Mouse (Mus musculus): ENCODE data around the gene Sdk2. TPM values are rescaled to one million over a fixed set of nuclear protein-coding genes. Genes with fewer than 3 reads are reported as not detected.

Sdk2 gene
- polyA plus RNA-seq, 1 experiment from 2014 or later = 5.0 TPM

GRCm38 (mm10) chr11:113991886-113992285 lies 75.0 kb downstream of the Sdk2 start:
- Histone ChIP-seq H3K27ac (ENCODE audit: low read depth, low read length) (no peak overlapping the region), H3K36me3 (ENCODE audit: control insufficient read depth, insufficient read depth, low read length) (no peaks in the 10 kb centered on the region), H3K4me3 (ENCODE audit: low read depth, low read length) (no peak overlapping the region), H3K4me2 (ENCODE audit: low read depth, low read length) (no peak overlapping the region), H3K4me1 (ENCODE audit: control insufficient read depth, insufficient read depth, low read length) (peaks cover 22% of the 10 kb centered on the region), H3K9me3 (ENCODE audit: control insufficient read depth, low read length) (no peaks in the 10 kb centered on the region), H3K27me3 (ENCODE audit: control insufficient read depth, insufficient read depth, low read length) (no peaks in the 10 kb centered on the region), H3K9ac (replicated peaks; ENCODE audit: low read depth, low read length) (no peak overlapping the region)
- 70% methylated on average over 8 of the region's 8 CpGs for WGBS
- ATAC-seq (ENCODE audit: low read depth) = no peak

- Histone ChIP-seq H3K36me3 (ENCODE audit: control insufficient read depth, insufficient read depth, low read length) (no peaks in the 10 kb centered on the region), H3K9me3 (ENCODE audit: control insufficient read depth, low read length) (no peaks in the 10 kb centered on the region), H3K4me2 (ENCODE audit: low read depth, low read length) (peak overlapping the region; percentile 34), H3K9ac (replicated peaks; ENCODE audit: low read depth, low read length) (no peak overlapping the region), H3K4me3 (ENCODE audit: low read depth, low read length) (peak overlapping the region; percentile 17; the same call in 1 of the 2 replicates), H3K27me3 (ENCODE audit: control insufficient read depth, insufficient read depth, low read length) (no peaks in the 10 kb centered on the region), H3K4me1 (ENCODE audit: control insufficient read depth, insufficient read depth, low read length) (peaks cover 27% of the 10 kb centered on the region), H3K27ac (ENCODE audit: low read depth, low read length) (peak overlapping the region; percentile 58)
- peak; percentile 83 for ATAC-seq (ENCODE audit: low read depth)
- 2% methylated on average over 6 of the region's 6 CpGs for WGBS
Measured at GRCm38 (mm10) chr11:113990466-113990865, 76.4 kb downstream of the Sdk2 start.

GRCm38 (mm10) chr11:113990065-113990464 lies 76.8 kb downstream of the Sdk2 start:
- Histone ChIP-seq H3K27ac (ENCODE audit: low read depth, low read length) (peak overlapping the region; percentile 58), H3K27me3 (ENCODE audit: control insufficient read depth, insufficient read depth, low read length) (no peaks in the 10 kb centered on the region), H3K4me3 (ENCODE audit: low read depth, low read length) (peak overlapping the region; percentile 17; the same call in 1 of the 2 replicates), H3K4me1 (ENCODE audit: control insufficient read depth, insufficient read depth, low read length) (peaks cover 27% of the 10 kb centered on the region), H3K36me3 (ENCODE audit: control insufficient read depth, insufficient read depth, low read length) (no peaks in the 10 kb centered on the region), H3K9me3 (ENCODE audit: control insufficient read depth, low read length) (no peaks in the 10 kb centered on the region), H3K9ac (replicated peaks; ENCODE audit: low read depth, low read length) (no peak overlapping the region), H3K4me2 (ENCODE audit: low read depth, low read length) (peak overlapping the region; percentile 34; the same call in 1 of the 2 replicates)
- WGBS = 19% methylated on average over 4 of the region's 4 CpGs
- peak; percentile 44; the same call in 1 of the 2 replicates for ATAC-seq (ENCODE audit: low read depth)

- H3K4me1 ChIP-seq (ENCODE audit: control insufficient read depth, insufficient read depth, low read length) = peaks cover 34% of the 10 kb centered on the region
- no peak overlapping the region for H3K4me2 ChIP-seq (ENCODE audit: low read depth, low read length)
Measured at GRCm38 (mm10) chr11:113985826-113986416, 80.9 kb downstream of the Sdk2 start.

GRCm38 (mm10) chr11:113981732-113982503 lies 84.9 kb downstream of the Sdk2 start:
- Histone ChIP-seq H3K9ac (replicated peaks; ENCODE audit: low read depth, low read length) (no peak overlapping the region), H3K27me3 (ENCODE audit: control insufficient read depth, insufficient read depth, low read length) (no peaks in the 10 kb centered on the region), H3K9me3 (ENCODE audit: control insufficient read depth, low read length) (no peaks in the 10 kb centered on the region), H3K4me1 (ENCODE audit: control insufficient read depth, insufficient read depth, low read length) (peaks cover 22% of the 10 kb centered on the region), H3K36me3 (ENCODE audit: control insufficient read depth, insufficient read depth, low read length) (no peaks in the 10 kb centered on the region), H3K4me2 (ENCODE audit: low read depth, low read length) (no peak overlapping the region), H3K27ac (ENCODE audit: low read depth, low read length) (peak overlapping the region; percentile 55), H3K4me3 (ENCODE audit: low read depth, low read length) (no peak overlapping the region)
- peak; percentile 81 for ATAC-seq (ENCODE audit: low read depth)
- WGBS = 7% methylated on average over 7 of the region's 7 CpGs

More at GRCm38 (mm10) chr11:113985826-113986416, 80.9 kb downstream of the Sdk2 start:
- WGBS = 30% methylated on average over 5 of the region's 5 CpGs
- H3K27ac ChIP-seq (ENCODE audit: low read depth, low read length) = no peak overlapping the region
- H3K4me3 ChIP-seq (ENCODE audit: low read depth, low read length) = no peak overlapping the region
- H3K36me3 ChIP-seq (ENCODE audit: control insufficient read depth, insufficient read depth, low read length) = no peaks in the 10 kb centered on the region
- no peaks in the 10 kb centered on the region for H3K27me3 ChIP-seq (ENCODE audit: control insufficient read depth, insufficient read depth, low read length)
- no peaks in the 10 kb centered on the region for H3K9me3 ChIP-seq (ENCODE audit: control insufficient read depth, low read length)
- no peak overlapping the region for H3K9ac ChIP-seq (replicated peaks; ENCODE audit: low read depth, low read length)
- ATAC-seq (ENCODE audit: low read depth) = peak; percentile 35; the same call in 1 of the 2 replicates

GRCm38 (mm10) chr11:113981088-113981487 lies 85.8 kb downstream of the Sdk2 start:
- Histone ChIP-seq H3K4me2 (ENCODE audit: low read depth, low read length) (no peak overlapping the region), H3K27me3 (ENCODE audit: control insufficient read depth, insufficient read depth, low read length) (no peaks in the 10 kb centered on the region), H3K36me3 (ENCODE audit: control insufficient read depth, insufficient read depth, low read length) (no peaks in the 10 kb centered on the region), H3K9ac (replicated peaks; ENCODE audit: low read depth, low read length) (no peak overlapping the region), H3K4me3 (ENCODE audit: low read depth, low read length) (no peak overlapping the region), H3K4me1 (ENCODE audit: control insufficient read depth, insufficient read depth, low read length) (peaks cover 22% of the 10 kb centered on the region), H3K9me3 (ENCODE audit: control insufficient read depth, low read length) (no peaks in the 10 kb centered on the region), H3K27ac (ENCODE audit: low read depth, low read length) (peak overlapping the region; percentile 55; the same call in 1 of the 2 replicates)
- 47% methylated on average over 6 of the region's 6 CpGs for WGBS
- ATAC-seq (ENCODE audit: low read depth) = no peak

GRCm38 (mm10) chr11:113978318-113978717 lies 88.5 kb downstream of the Sdk2 start:
- Histone ChIP-seq H3K9ac (replicated peaks; ENCODE audit: low read depth, low read length) (no peak overlapping the region), H3K4me3 (ENCODE audit: low read depth, low read length) (no peak overlapping the region), H3K36me3 (ENCODE audit: control insufficient read depth, insufficient read depth, low read length) (no peaks in the 10 kb centered on the region), H3K9me3 (ENCODE audit: control insufficient read depth, low read length) (no peaks in the 10 kb centered on the region), H3K27me3 (ENCODE audit: control insufficient read depth, insufficient read depth, low read length) (no peaks in the 10 kb centered on the region), H3K27ac (ENCODE audit: low read depth, low read length) (no peak overlapping the region), H3K4me2 (ENCODE audit: low read depth, low read length) (no peak overlapping the region), H3K4me1 (ENCODE audit: control insufficient read depth, insufficient read depth, low read length) (peaks cover 19% of the 10 kb centered on the region)
- ATAC-seq (ENCODE audit: low read depth) = no peak
- WGBS = 98% methylated on average over 12 of the region's 12 CpGs

GRCm38 (mm10) chr11:113975667-113975970 lies 91.2 kb downstream of the Sdk2 start:
- Histone ChIP-seq H3K9ac (replicated peaks; ENCODE audit: low read depth, low read length) (no peak overlapping the region), H3K36me3 (ENCODE audit: control insufficient read depth, insufficient read depth, low read length) (no peaks in the 10 kb centered on the region), H3K4me2 (ENCODE audit: low read depth, low read length) (no peak overlapping the region), H3K27ac (ENCODE audit: low read depth, low read length) (no peak overlapping the region), H3K4me3 (ENCODE audit: low read depth, low read length) (no peak overlapping the region), H3K27me3 (ENCODE audit: control insufficient read depth, insufficient read depth, low read length) (no peaks in the 10 kb centered on the region), H3K9me3 (ENCODE audit: control insufficient read depth, low read length) (no peaks in the 10 kb centered on the region), H3K4me1 (ENCODE audit: control insufficient read depth, insufficient read depth, low read length) (peaks cover 14% of the 10 kb centered on the region)
- ATAC-seq (ENCODE audit: low read depth) = no peak
- WGBS = 67% methylated on average over 3 of the region's 3 CpGs

Data from neural tube, embryonic 14.5 days (tissue).